Mouse (Mus musculus): ENCODE data around the gene Ccdc113. TPM values are rescaled to one million over a fixed set of nuclear protein-coding genes. Genes with fewer than 3 reads are reported as not detected.

Ccdc113 gene
- polyA plus RNA-seq, 1 experiment from 2014 or later, result 0.24 TPM

GRCm38 (mm10) chr8:95590539-95590938, 56.7 kb downstream of the Ccdc113 start:
- Histone ChIP-seq H3K9me3 (ENCODE audit: low read depth, low read length) (no peaks in the 10 kb centered on the region), H3K36me3 (ENCODE audit: insufficient read depth) (no peaks in the 10 kb centered on the region), H3K4me1 (ENCODE audit: insufficient read depth) (no peaks in the 10 kb centered on the region), H3K4me3 (ENCODE audit: low read depth, low read length) (no peak overlapping the region), H3K9ac (no peak overlapping the region), H3K4me2 (no peak overlapping the region), H3K27ac (ENCODE audit: low read depth) (no peak overlapping the region), H3K27me3 (ENCODE audit: insufficient read depth, low read length) (no peaks in the 10 kb centered on the region)
- ATAC-seq (ENCODE audit: insufficient read depth), result no peak
- TF ChIP-seq CTCF (IDR thresholded peaks at IDR 0.05; ENCODE audit: low read depth), result no peak
- DNase-seq, result no peak
- 72% methylated on average over 4 of the region's 4 CpGs for WGBS

- no peak for ATAC-seq (ENCODE audit: insufficient read depth)
- 79% methylated on average over 12 of the region's 12 CpGs for WGBS
- H3K4me3 ChIP-seq (ENCODE audit: low read depth, low read length), result no peak overlapping the region
- no peaks in the 10 kb centered on the region for H3K36me3 ChIP-seq (ENCODE audit: insufficient read depth)
- H3K27ac ChIP-seq (ENCODE audit: low read depth), result no peak overlapping the region
- no peak for DNase-seq
- H3K27me3 ChIP-seq (ENCODE audit: insufficient read depth, low read length), result no peaks in the 10 kb centered on the region
- no peaks in the 10 kb centered on the region for H3K9me3 ChIP-seq (ENCODE audit: low read depth, low read length)
- no peak overlapping the region for H3K9ac ChIP-seq
- no peak overlapping the region for H3K4me2 ChIP-seq
- no peak for TF ChIP-seq CTCF (IDR thresholded peaks at IDR 0.05; ENCODE audit: low read depth)
- H3K4me1 ChIP-seq (ENCODE audit: insufficient read depth), result no peaks in the 10 kb centered on the region
Measured at GRCm38 (mm10) chr8:95592131-95592780, 58.4 kb downstream of the Ccdc113 start.

DNA sequence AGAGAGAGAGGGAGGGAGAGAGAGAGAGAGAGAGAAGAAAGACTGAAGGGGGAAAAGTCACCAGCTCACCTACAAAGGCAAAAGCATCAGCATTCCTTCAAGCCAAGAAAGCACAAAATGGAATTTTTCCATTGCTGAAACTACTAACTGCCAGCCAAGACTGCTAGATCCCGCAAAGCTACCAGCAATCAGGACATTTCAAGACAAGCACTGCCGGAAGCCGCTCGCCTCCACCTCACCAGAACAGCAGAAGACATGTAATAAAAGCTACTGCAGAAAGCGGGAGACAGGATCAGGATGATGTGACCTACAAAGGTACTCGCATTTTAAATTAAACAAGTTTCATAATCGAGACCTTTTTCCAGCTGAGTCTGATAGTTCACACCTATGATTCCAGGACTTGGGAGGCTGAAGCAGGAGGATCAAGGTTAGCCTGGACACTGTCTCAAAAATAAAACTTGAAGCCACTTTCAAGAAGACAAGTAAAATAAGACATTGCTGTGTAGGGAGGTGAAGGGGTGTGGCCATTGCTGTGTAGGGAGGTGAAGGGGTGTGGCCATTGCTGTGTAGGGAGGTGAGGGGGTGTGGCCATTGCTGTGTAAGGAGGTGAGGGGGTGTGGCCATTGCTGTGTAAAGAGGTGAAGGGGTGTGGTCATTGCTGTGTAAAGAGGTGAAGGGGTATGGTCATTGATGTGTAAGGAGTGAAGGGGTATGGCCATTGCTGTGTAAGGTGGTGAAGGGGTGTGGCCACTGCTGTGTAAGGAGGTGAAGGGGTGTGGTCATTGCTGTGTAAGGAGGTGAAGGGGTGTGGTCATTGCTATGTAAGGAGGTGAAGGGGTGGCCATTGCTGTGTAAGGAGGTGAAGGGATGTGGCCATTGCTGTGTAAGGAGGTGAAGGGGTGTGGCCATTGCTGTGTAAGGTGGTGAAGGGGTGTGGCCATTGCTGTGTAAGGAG, 59.8 kb downstream of the Ccdc113 start:
- Histone ChIP-seq H3K36me3 (ENCODE audit: insufficient read depth) (no peaks in the 10 kb centered on the region), H3K9me3 (ENCODE audit: low read depth, low read length) (no peaks in the 10 kb centered on the region), H3K4me1 (ENCODE audit: insufficient read depth) (no peaks in the 10 kb centered on the region), H3K4me3 (ENCODE audit: low read depth, low read length) (no peak overlapping the region), H3K27ac (ENCODE audit: low read depth) (no peak overlapping the region), H3K4me2 (no peak overlapping the region), H3K27me3 (ENCODE audit: insufficient read depth, low read length) (no peaks in the 10 kb centered on the region), H3K9ac (no peak overlapping the region)
- WGBS, result 81% methylated on average over 7 of the region's 7 CpGs
- TF ChIP-seq CTCF (IDR thresholded peaks at IDR 0.05; ENCODE audit: low read depth), result no peak
- ATAC-seq (ENCODE audit: insufficient read depth) (no peak), DNase-seq (no peak)

GRCm38 (mm10) chr8:95595131-95595530, 61.2 kb downstream of the Ccdc113 start:
- ATAC-seq (ENCODE audit: insufficient read depth) (no peak), DNase-seq (no peak)
- Histone ChIP-seq H3K36me3 (ENCODE audit: insufficient read depth) (no peaks in the 10 kb centered on the region), H3K4me3 (ENCODE audit: low read depth, low read length) (no peak overlapping the region), H3K9me3 (ENCODE audit: low read depth, low read length) (no peaks in the 10 kb centered on the region), H3K27me3 (ENCODE audit: insufficient read depth, low read length) (no peaks in the 10 kb centered on the region), H3K4me1 (ENCODE audit: insufficient read depth) (no peaks in the 10 kb centered on the region), H3K27ac (ENCODE audit: low read depth) (no peak overlapping the region), H3K4me2 (no peak overlapping the region), H3K9ac (no peak overlapping the region)
- TF ChIP-seq CTCF (IDR thresholded peaks at IDR 0.05; ENCODE audit: low read depth), result no peak
- WGBS, result 79% methylated on average over 14 of the region's 14 CpGs

DNA sequence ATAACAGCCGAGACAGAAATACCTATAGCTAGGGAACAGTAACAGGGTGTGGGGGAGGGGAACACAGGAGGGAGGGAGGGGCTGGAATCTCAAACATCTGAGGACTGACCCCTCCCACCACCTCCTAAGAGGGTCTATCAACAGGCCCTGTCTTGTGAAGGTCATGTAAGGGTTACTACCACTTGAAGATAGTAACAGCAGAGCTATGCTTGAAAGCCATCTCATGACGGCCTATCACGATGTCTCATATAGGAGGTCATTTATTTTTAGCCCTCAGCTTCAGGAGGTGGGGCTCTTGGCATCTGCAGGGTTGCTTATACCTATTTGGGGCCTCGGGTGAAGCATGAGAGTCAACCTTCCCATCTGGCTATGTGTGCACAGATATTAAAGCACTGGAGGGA, 63.0 kb downstream of the Ccdc113 start:
- no peak overlapping the region for H3K4me2 ChIP-seq
- no peak overlapping the region for H3K4me3 ChIP-seq (ENCODE audit: low read depth, low read length)
- no peaks in the 10 kb centered on the region for H3K27me3 ChIP-seq (ENCODE audit: insufficient read depth, low read length)
- DNase-seq, result no peak
- no peaks in the 10 kb centered on the region for H3K36me3 ChIP-seq (ENCODE audit: insufficient read depth)
- no peak overlapping the region for H3K9ac ChIP-seq
- WGBS, result 21% methylated on average over 4 of the region's 4 CpGs
- H3K9me3 ChIP-seq (ENCODE audit: low read depth, low read length), result no peaks in the 10 kb centered on the region
- ATAC-seq (ENCODE audit: insufficient read depth), result no peak
- H3K27ac ChIP-seq (ENCODE audit: low read depth), result no peak overlapping the region
- no peaks in the 10 kb centered on the region for H3K4me1 ChIP-seq (ENCODE audit: insufficient read depth)
- TF ChIP-seq CTCF (IDR thresholded peaks at IDR 0.05; ENCODE audit: low read depth), result no peak

GRCm38 (mm10) chr8:95599861-95600260, 66.0 kb downstream of the Ccdc113 start:
- H3K4me2 ChIP-seq, result peak overlapping the region; percentile 23; the same call in 1 of the 2 replicates
- DNase-seq, result peak; percentile 86
- no peak overlapping the region for H3K9ac ChIP-seq
- peak; percentile 82 for TF ChIP-seq CTCF (IDR thresholded peaks at IDR 0.05; ENCODE audit: low read depth)
- H3K4me1 ChIP-seq (ENCODE audit: insufficient read depth), result no peaks in the 10 kb centered on the region
- 7% methylated on average over 11 of the region's 11 CpGs for WGBS
- no peaks in the 10 kb centered on the region for H3K27me3 ChIP-seq (ENCODE audit: insufficient read depth, low read length)
- H3K27ac ChIP-seq (ENCODE audit: low read depth), result no peak overlapping the region
- no peak for ATAC-seq (ENCODE audit: insufficient read depth)
- H3K4me3 ChIP-seq (ENCODE audit: low read depth, low read length), result no peak overlapping the region
- no peaks in the 10 kb centered on the region for H3K36me3 ChIP-seq (ENCODE audit: insufficient read depth)
- H3K9me3 ChIP-seq (ENCODE audit: low read depth, low read length), result no peaks in the 10 kb centered on the region

GRCm38 (mm10) chr8:95601306-95601705, 67.4 kb downstream of the Ccdc113 start:
- H3K27me3 ChIP-seq (ENCODE audit: insufficient read depth, low read length), result no peaks in the 10 kb centered on the region
- H3K27ac ChIP-seq (ENCODE audit: low read depth), result no peak overlapping the region
- H3K36me3 ChIP-seq (ENCODE audit: insufficient read depth), result no peaks in the 10 kb centered on the region
- 63% methylated on average over 15 of the region's 15 CpGs for WGBS
- no peak overlapping the region for H3K4me2 ChIP-seq
- no peak for TF ChIP-seq CTCF (IDR thresholded peaks at IDR 0.05; ENCODE audit: low read depth)
- DNase-seq, result no peak
- no peak for ATAC-seq (ENCODE audit: insufficient read depth)
- no peak overlapping the region for H3K9ac ChIP-seq
- H3K4me3 ChIP-seq (ENCODE audit: low read depth, low read length), result no peak overlapping the region
- H3K9me3 ChIP-seq (ENCODE audit: low read depth, low read length), result no peaks in the 10 kb centered on the region
- no peaks in the 10 kb centered on the region for H3K4me1 ChIP-seq (ENCODE audit: insufficient read depth)

Data from lung, embryonic 14.5 days (tissue).